Comparison of ENCODE assay signal across 23 mouse cellular contexts in the genomic region with DNA sequence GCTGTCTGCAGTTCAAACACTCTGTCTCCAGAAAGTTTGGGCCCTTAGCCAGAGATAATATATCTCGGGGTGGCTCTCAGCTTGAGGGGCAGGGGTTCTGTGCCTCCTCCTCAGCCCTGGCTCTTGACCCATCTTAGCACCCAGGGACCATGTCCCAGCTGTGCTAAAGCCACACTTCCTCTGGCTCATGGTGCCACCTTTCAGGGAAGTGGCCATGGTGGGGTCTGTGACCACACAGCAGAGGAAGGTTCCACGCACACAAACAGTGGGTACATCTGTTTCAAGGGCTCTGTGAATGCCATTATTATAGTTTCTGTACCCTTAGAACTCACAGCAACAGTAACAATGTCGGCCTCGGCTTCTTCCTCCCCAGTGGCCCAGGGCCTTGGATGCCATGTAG. TPM values are rescaled to one million over a fixed set of nuclear protein-coding genes. Genes with fewer than 3 reads are reported as not detected.
A peak's percentile ranks its signal among the peaks of the same experiment; 100 is the strongest.
DNase-seq lines count a peak whose midpoint lies in the region; ATAC-seq and TF ChIP-seq lines count a peak whose summit lies in the region.
"Had no signal": no experiment of that assay in that cellular context is flagged by ENCODE, and none has a peak within 500 bp of the region (broad histone marks: within the 10 kb centered on the region; RNA-seq: fewer than 3 reads in every experiment).

No protein-coding gene starts in this region.

- peak; percentile 57 for ATAC-seq in granulocyte monocyte progenitor cell, adult 5-6 weeks (replicated peaks; ENCODE audit: poor library complexity, severe bottlenecking)
- ATAC-seq in megakaryocyte progenitor cell, adult 5-6 weeks (replicated peaks; ENCODE audit: poor library complexity) = peak; percentile 35; the same call in 1 of the 2 replicates
- ATAC-seq in heart, embryonic 11.5 days (replicated peaks; ENCODE audit: insufficient number of reproducible peaks, low FRiP score, low TSS enrichment) = no peak
- ATAC-seq: activated CD4-positive, CD25-positive, alpha-beta regulatory T cell, adult 4 months; CD4-positive, CD25-positive, alpha-beta regulatory T cell, adult 4 months; forebrain, embryonic 13.5 days; forebrain, embryonic 15.5 days; forebrain, postnatal 0 days; Patski had no signal

- no peak overlapping the region for H3K4me3 ChIP-seq in spleen, adult 2 months (ENCODE audit: extremely low read depth, insufficient read depth, insufficient read length)
- H3K4me3 ChIP-seq in heart, embryonic 11.5 days (ENCODE audit: low read depth, low read length) = no peak overlapping the region
- no peak overlapping the region for H3K4me3 ChIP-seq in midbrain, embryonic 10.5 days
- H3K4me3 ChIP-seq: embryonic facial prominence, embryonic 10.5 days; embryonic facial prominence, embryonic 12.5 days; forebrain, embryonic 13.5 days; forebrain, embryonic 15.5 days had no signal

- no peak for DNase-seq in spleen, adult 2 months (ENCODE audit: low read depth in 1 of 2, low spot score in 2 of 2)
- DNase-seq in spleen, postnatal 4 days (ENCODE audit: low spot score in 2 of 2) = no peak
- DNase-seq in cerebellum, adult 9-11 months = no peak
- DNase-seq in midbrain, embryonic 10.5 days (ENCODE audit: low spot score) = no peak
- DNase-seq: adrenal gland, adult 8-10 months; adrenal gland, postnatal 14 days; B cell, adult 2 months; cerebellum, adult 11-12 months; cerebellum, adult 2 months; cerebellum, adult 9-10 months; cerebellum, postnatal 36 days; forebrain, postnatal 0 days had no signal

- H3K36me3 ChIP-seq in spleen, adult 2 months (ENCODE audit: control insufficient read depth, insufficient read depth, low read length) = no peaks in the 10 kb centered on the region
- H3K36me3 ChIP-seq in heart, embryonic 11.5 days (ENCODE audit: control insufficient read depth, insufficient read depth, low read length) = no peaks in the 10 kb centered on the region
- H3K36me3 ChIP-seq in midbrain, embryonic 10.5 days = no peaks in the 10 kb centered on the region
- H3K36me3 ChIP-seq: embryonic facial prominence, embryonic 10.5 days; embryonic facial prominence, embryonic 12.5 days; forebrain, embryonic 15.5 days; G1E had no signal

- H3K9ac ChIP-seq in heart, embryonic 11.5 days (ENCODE audit: low read depth, low read length) = no peak overlapping the region
- H3K9ac ChIP-seq: embryonic facial prominence, embryonic 12.5 days; forebrain, embryonic 13.5 days; forebrain, embryonic 15.5 days; forebrain, postnatal 0 days had no signal

- no peak overlapping the region for H3K4me2 ChIP-seq in heart, embryonic 11.5 days
- H3K4me2 ChIP-seq: embryonic facial prominence, embryonic 12.5 days; forebrain, embryonic 13.5 days; forebrain, embryonic 15.5 days had no signal

- TF ChIP-seq POLR2A in spleen, adult 2 months (IDR thresholded peaks at IDR 0.05; ENCODE audit: low read depth, low read length) = no peak

- 49% methylated on average over 4 of the region's 4 CpGs for WGBS in spleen, adult 2 months
- 75% methylated on average over 4 of the region's 4 CpGs for WGBS in heart, embryonic 11.5 days (ENCODE audit: insufficient replicate concordance)
- WGBS in midbrain, embryonic 10.5 days = 87% methylated on average over 4 of the region's 4 CpGs

- no peaks in the 10 kb centered on the region; the same call in 1 of the 2 replicates for H3K4me1 ChIP-seq in spleen, adult 2 months (ENCODE audit: control insufficient read depth, insufficient read depth, insufficient read length)
- no peaks in the 10 kb centered on the region for H3K4me1 ChIP-seq in heart, embryonic 11.5 days (ENCODE audit: control insufficient read depth, insufficient read depth, low read length)
- H3K4me1 ChIP-seq in midbrain, embryonic 10.5 days = peaks cover 5% of the 10 kb centered on the region
- H3K4me1 ChIP-seq: embryonic facial prominence, embryonic 10.5 days; embryonic facial prominence, embryonic 12.5 days; forebrain, embryonic 13.5 days; forebrain, embryonic 15.5 days had no signal

- no peaks in the 10 kb centered on the region for H3K27me3 ChIP-seq in spleen, adult 2 months (ENCODE audit: control insufficient read depth, insufficient read depth, low read length)
- peaks cover 5% of the 10 kb centered on the region; the same call in 1 of the 2 replicates for H3K27me3 ChIP-seq in heart, embryonic 11.5 days (ENCODE audit: control insufficient read depth, insufficient read depth, low read length)
- peaks cover 13% of the 10 kb centered on the region; the same call in 1 of the 2 replicates for H3K27me3 ChIP-seq in midbrain, embryonic 10.5 days (ENCODE audit: low read depth, poor library complexity, severe bottlenecking)
- H3K27me3 ChIP-seq: embryonic facial prominence, embryonic 12.5 days; forebrain, embryonic 13.5 days; forebrain, embryonic 15.5 days had no signal

- 0 out of 2 replicates have a peak overlapping the region, but pooled peaks have one; percentile 24 for H3K27ac ChIP-seq in spleen, adult 2 months (ENCODE audit: insufficient read depth, low read length)
- no peak overlapping the region for H3K27ac ChIP-seq in heart, embryonic 11.5 days (ENCODE audit: low read depth, low read length)
- no peak overlapping the region for H3K27ac ChIP-seq in midbrain, embryonic 10.5 days (replicated peaks)
- H3K27ac ChIP-seq: embryonic facial prominence, embryonic 10.5 days; embryonic facial prominence, embryonic 12.5 days; forebrain, embryonic 13.5 days; forebrain, embryonic 15.5 days had no signal

- H3K9me3 ChIP-seq in heart, embryonic 11.5 days (replicated peaks; ENCODE audit: control insufficient read depth, low read length) = no peaks in the 10 kb centered on the region
- H3K9me3 ChIP-seq in midbrain, embryonic 10.5 days (replicated peaks) = no peaks in the 10 kb centered on the region
- H3K9me3 ChIP-seq: embryonic facial prominence, embryonic 10.5 days; embryonic facial prominence, embryonic 12.5 days; forebrain, embryonic 13.5 days; forebrain, embryonic 15.5 days had no signal

- no peak for TF ChIP-seq CTCF in spleen, adult 2 months (IDR thresholded peaks at IDR 0.05; ENCODE audit: extremely low read depth, insufficient read depth, insufficient read length, insufficient replicate concordance)

RNA-seq across cellular contexts. Expression of a gene that starts 47.6 kb away (rescaled TPM):
- 255 and 267 TPM in 2 replicates for polyA plus RNA-seq in spleen, adult 2 months (2012; rRNA removed)
- 213 and 215 TPM in 2 replicates for total RNA-seq in granulocyte monocyte progenitor cell, adult 5-6 weeks (2014; fragmentation: Nextera tagmentation)
- 171 and 196 TPM in 2 replicates for total RNA-seq in granulocyte monocyte progenitor cell, adult 5-6 weeks (2017)
- total RNA-seq in megakaryocyte progenitor cell, adult 5-6 weeks (2015) = 80.9 and 119 TPM in 2 replicates
- total RNA-seq in megakaryocyte progenitor cell, adult 5-6 weeks (2017) = 154 and 205 TPM in 2 replicates
- polyA plus RNA-seq in heart, embryonic 11.5 days (2014; fragmentation: Nextera tagmentation; extraction: Ambion mirVana) = 3.2 and 3.9 TPM in 2 replicates
- polyA plus RNA-seq in midbrain, embryonic 10.5 days (2016; fragmentation: Nextera tagmentation; extraction: Ambion mirVana) = 6.9 and 7.6 TPM in 2 replicates

Comparison
In these comparisons a context has a peak if more than half of its experiments do, and no peak if none do; other contexts are left out.
1. RNA of a gene that starts 47.6 kb away (polyA plus RNA-seq): 255 to 267 TPM in spleen, adult 2 months; 6.9 to 7.6 TPM in midbrain, embryonic 10.5 days and 3.2 to 3.9 TPM in heart, embryonic 11.5 days; every median in the first group is over 10 times any median in the second.